Mouse (Mus musculus): ENCODE data around the gene Sorl1. TPM values are rescaled to one million over a fixed set of nuclear protein-coding genes. Genes with fewer than 3 reads are reported as not detected.

The Sorl1 gene
- total and polyA plus RNA-seq, 3 experiments = 2.5 to 12.3 (median 6.3) TPM

- no peak for DNase-seq (ENCODE audit: extremely low read depth)
- dilution Hi-C loops (cut with MboI; ENCODE audit: extremely low pct_ligation_motif_present, extremely low pct_unique_long_range_greater_than_20kb, low sequenced_read_pairs) (no loop called here), in situ Hi-C loops (cut with MboI; ENCODE audit: low pct_ligation_motif_present, low pct_unique_long_range_greater_than_20kb, low sequenced_read_pairs) (no loop called here)
- H3K4me3 ChIP-seq (replicated peaks in 1 of 3; ENCODE audit: low read depth in 2 of 3, low read length in 2 of 3, poor library complexity in 1 of 3) = no peak overlapping the region
- H3K9me3 ChIP-seq (replicated peaks; ENCODE audit: low read length) = peaks cover 17% of the 10 kb centered on the region
- H3K27ac ChIP-seq (ENCODE audit: insufficient read depth, low read depth) = no peak overlapping the region
- peaks cover 5 to 14% of the 10 kb centered on the region in 2 experiments; a peak in 3 of 4 replicates for H3K4me1 ChIP-seq (ENCODE audit: control insufficient read depth in 1 of 2, insufficient read depth in 2 of 2)
- H3K36me3 ChIP-seq (replicated peaks in 1 of 2; ENCODE audit: control insufficient read depth in 1 of 2, insufficient read depth in 1 of 2, low read length in 1 of 2) = peaks cover 0 to 55% of the 10 kb centered on the region in 2 experiments
- TF ChIP-seq ETS1 (conservative IDR thresholded peaks at IDR 0.05; ENCODE audit: low read depth, low read length) (no peak), CTCF (conservative IDR thresholded peaks at IDR 0.05 in 1 of 2, IDR thresholded peaks at IDR 0.05 in 1 of 2; ENCODE audit: low read depth in 2 of 2, low read length in 2 of 2) (no peak), E2F4 (IDR thresholded peaks at IDR 0.05; ENCODE audit: insufficient replicate concordance, low read depth, low read length) (no peak), ELF1 (IDR thresholded peaks at IDR 0.05; ENCODE audit: low read depth, low read length) (no peak), POLR2AphosphoS2 (IDR thresholded peaks at IDR 0.05; ENCODE audit: low read depth, low read length) (no peak), PAX5 (IDR thresholded peaks at IDR 0.05; ENCODE audit: low read length) (no peak), POLR2A (IDR thresholded peaks at IDR 0.05; ENCODE audit: low read depth, low read length) (no peak), USF1 (IDR thresholded peaks at IDR 0.05; ENCODE audit: low read depth, low read length) (no peak), UBTF (IDR thresholded peaks at IDR 0.05; ENCODE audit: low read depth, low read length) (no peak), TCF12 (IDR thresholded peaks at IDR 0.05; ENCODE audit: low read depth, low read length) (no peak), EP300 (IDR thresholded peaks at IDR 0.05; ENCODE audit: low read length) (no peak), NRF1 (IDR thresholded peaks at IDR 0.05; ENCODE audit: low read depth, low read length) (no peak), ZMIZ1 (IDR thresholded peaks at IDR 0.05; ENCODE audit: low read depth, low read length) (no peak), BHLHE40 (IDR thresholded peaks at IDR 0.05; ENCODE audit: low read depth, low read length) (no peak), JUN (IDR thresholded peaks at IDR 0.05; ENCODE audit: insufficient read depth, low read depth, low read length) (no peak), CHD2 (IDR thresholded peaks at IDR 0.05; ENCODE audit: low read length) (no peak), JUND (conservative IDR thresholded peaks at IDR 0.05; ENCODE audit: low read depth, low read length) (no peak), SMC3 (IDR thresholded peaks at IDR 0.05; ENCODE audit: low read depth, low read length) (no peak), MAZ (IDR thresholded peaks at IDR 0.05; ENCODE audit: low read depth, low read length) (no peak), RCOR1 (conservative IDR thresholded peaks at IDR 0.05; ENCODE audit: low read depth, low read length) (no peak)
- H3K79me2 ChIP-seq (replicated peaks; ENCODE audit: control insufficient read depth, extremely low read depth, insufficient read depth, poor library complexity, severe bottlenecking) = no peaks in the 10 kb centered on the region
- no peak overlapping the region for H3K4me2 ChIP-seq (ENCODE audit: insufficient read depth, low read depth, poor library complexity, severe bottlenecking)
- H3K9ac ChIP-seq (ENCODE audit: insufficient read depth, low read depth) = no peak overlapping the region
- H3K27me3 ChIP-seq (replicated peaks) = no peaks in the 10 kb centered on the region
These were observed 104.6 kb downstream of the Sorl1 start for GRCm38 (mm10) chr9:42019308-42020031.

GRCm38 (mm10) chr9:42008501-42008900 is 115.6 kb downstream of the Sorl1 start:
- dilution Hi-C loops (cut with MboI; ENCODE audit: extremely low pct_ligation_motif_present, extremely low pct_unique_long_range_greater_than_20kb, low sequenced_read_pairs) = no loop called here
- Histone ChIP-seq H3K4me1 (ENCODE audit: control insufficient read depth in 1 of 2, insufficient read depth in 2 of 2) (no peaks in the 10 kb centered on the region), H3K27ac (ENCODE audit: insufficient read depth, low read depth) (no peak overlapping the region), H3K79me2 (replicated peaks; ENCODE audit: control insufficient read depth, extremely low read depth, insufficient read depth, poor library complexity, severe bottlenecking) (no peaks in the 10 kb centered on the region), H3K4me3 (replicated peaks in 1 of 3; ENCODE audit: low read depth in 2 of 3, low read length in 2 of 3, poor library complexity in 1 of 3) (no peak overlapping the region), H3K4me2 (ENCODE audit: insufficient read depth, low read depth, poor library complexity, severe bottlenecking) (no peak overlapping the region), H3K9me3 (replicated peaks; ENCODE audit: low read length) (no peaks in the 10 kb centered on the region), H3K36me3 (replicated peaks in 1 of 2; ENCODE audit: control insufficient read depth in 1 of 2, insufficient read depth in 1 of 2, low read length in 1 of 2) (peaks cover 0 to 31% of the 10 kb centered on the region in 2 experiments), H3K27me3 (replicated peaks) (no peaks in the 10 kb centered on the region), H3K9ac (ENCODE audit: insufficient read depth, low read depth) (no peak overlapping the region)
- TF ChIP-seq NELFE (IDR thresholded peaks at IDR 0.05; ENCODE audit: low read depth, low read length) = no peak
- no peak for TF ChIP-seq ETS1 (conservative IDR thresholded peaks at IDR 0.05; ENCODE audit: low read depth, low read length)
- TF ChIP-seq ELF1 (IDR thresholded peaks at IDR 0.05; ENCODE audit: low read depth, low read length) = no peak
- no peak for TF ChIP-seq EP300 (IDR thresholded peaks at IDR 0.05; ENCODE audit: low read length)
- TF ChIP-seq POLR2A (IDR thresholded peaks at IDR 0.05; ENCODE audit: low read depth, low read length) = no peak
- no peak for TF ChIP-seq JUN (IDR thresholded peaks at IDR 0.05; ENCODE audit: insufficient read depth, low read depth, low read length)
- no peak for TF ChIP-seq JUND (conservative IDR thresholded peaks at IDR 0.05; ENCODE audit: low read depth, low read length)
- no peak for TF ChIP-seq MXI1 (IDR thresholded peaks at IDR 0.05; ENCODE audit: low read depth, low read length)
- TF ChIP-seq CTCF (conservative IDR thresholded peaks at IDR 0.05 in 1 of 2, IDR thresholded peaks at IDR 0.05 in 1 of 2; ENCODE audit: low read depth in 2 of 2, low read length in 2 of 2) = no peak
- TF ChIP-seq MAZ (IDR thresholded peaks at IDR 0.05; ENCODE audit: low read depth, low read length) = no peak
- no peak for TF ChIP-seq ZKSCAN1 (IDR thresholded peaks at IDR 0.05; ENCODE audit: borderline replicate concordance, low read depth, low read length)
- in situ Hi-C loops (cut with MboI; ENCODE audit: low pct_ligation_motif_present, low pct_unique_long_range_greater_than_20kb, low sequenced_read_pairs) = no loop called here
- DNase-seq (ENCODE audit: extremely low read depth) = no peak

All from CH12.LX (cell line).